Mouse (Mus musculus) frontal cortex, postnatal 14 days (tissue): Measurements from ENCODE around the gene Tpra1.

ENCODE experiments used
- DNase-seq, 2 experiments: peaks; one replicate each; pipeline ENCODE4 v3.0.0; 2022; ENCODE audit warnings: low spot score in 2 of 2

Tpra1 gene

GRCm38 (mm10) chr6:88889410-88890042 is 12.5 kb upstream of the Tpra1 start:
- DNase-seq = no peak

- DNase-seq = no peak
Measured at GRCm38 (mm10) chr6:88890832-88891231, 11.2 kb upstream of the Tpra1 start.

GRCm38 (mm10) chr6:88893559-88893958 is 8.5 kb upstream of the Tpra1 start:
- peak in 1 of 2 experiments; percentile 54 for DNase-seq

DNA sequence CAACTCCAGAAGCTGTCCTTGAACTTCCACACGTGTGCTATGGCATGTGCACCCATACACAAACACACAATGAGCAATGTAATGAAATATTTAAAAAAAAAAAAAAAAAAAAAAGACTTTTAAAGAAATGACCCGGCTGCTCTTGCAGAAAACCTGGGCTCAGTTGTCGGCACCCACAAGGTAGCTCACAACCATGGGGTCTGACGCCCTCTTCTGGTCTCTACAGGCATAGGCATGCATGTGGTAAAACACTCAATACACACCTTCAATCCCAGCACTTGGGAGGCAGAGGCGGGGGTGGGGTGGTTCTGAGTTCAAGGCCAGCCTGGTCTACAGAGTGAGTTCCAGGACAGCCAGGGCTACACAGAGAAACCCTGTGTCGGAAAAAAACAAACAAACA is 6.1 kb upstream of the Tpra1 start:
- DNase-seq = no peak

DNA sequence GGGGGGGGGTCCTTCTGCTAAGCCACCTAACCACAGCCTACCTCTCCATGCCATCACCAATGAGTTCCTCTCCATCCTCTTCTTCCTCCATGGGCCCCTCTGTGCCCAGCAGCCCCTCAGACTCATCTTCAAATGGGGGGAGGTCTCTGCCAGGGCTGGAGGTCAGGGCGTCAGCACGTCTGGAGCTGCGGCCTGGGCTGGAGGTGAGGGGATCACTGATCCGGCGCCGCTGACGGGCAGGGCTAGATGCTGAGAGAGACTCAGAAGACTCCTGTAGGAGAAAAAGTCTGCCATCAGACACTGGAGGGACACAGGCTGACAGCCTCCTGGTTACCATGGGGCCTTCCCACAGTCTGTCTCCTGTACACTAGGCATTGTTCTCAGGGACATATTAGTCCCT is 4.8 kb upstream of the Tpra1 start:
- DNase-seq = no peak

- DNase-seq = peak; percentile 87 to 90
Measured at GRCm38 (mm10) chr6:88898534-88899048, 3.5 kb upstream of the Tpra1 start, which contains the start of gene Mcm2. Gene Mcm2, minus strand, starts transcription at chr6:88898780.

DNA sequence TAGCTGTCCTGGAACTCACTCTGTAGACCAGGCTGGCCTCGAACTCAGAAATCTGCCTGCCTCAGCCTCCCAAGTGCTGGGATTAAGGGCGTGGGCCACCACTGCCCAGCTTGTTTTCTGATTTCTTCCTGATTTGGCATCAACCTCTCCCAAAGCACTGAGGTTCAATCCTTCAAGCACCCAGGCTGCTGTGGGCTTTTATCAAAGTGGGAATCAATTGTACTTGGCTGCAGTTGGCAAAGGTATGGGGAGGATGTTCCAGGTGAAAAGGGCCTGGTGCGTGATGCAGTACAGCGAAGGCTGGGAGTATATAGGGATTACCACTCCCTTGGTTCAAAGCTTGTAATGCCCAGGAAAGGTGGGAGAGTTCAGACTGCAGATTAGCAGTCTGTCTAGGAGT is 3.0 kb upstream of the Tpra1 start:
- DNase-seq = no peak

- DNase-seq = no peak
Measured at GRCm38 (mm10) chr6:88899628-88900027, 2.4 kb upstream of the Tpra1 start.

- no peak for DNase-seq
Measured at GRCm38 (mm10) chr6:88901471-88901870, 580 bp upstream of the Tpra1 start.

DNA sequence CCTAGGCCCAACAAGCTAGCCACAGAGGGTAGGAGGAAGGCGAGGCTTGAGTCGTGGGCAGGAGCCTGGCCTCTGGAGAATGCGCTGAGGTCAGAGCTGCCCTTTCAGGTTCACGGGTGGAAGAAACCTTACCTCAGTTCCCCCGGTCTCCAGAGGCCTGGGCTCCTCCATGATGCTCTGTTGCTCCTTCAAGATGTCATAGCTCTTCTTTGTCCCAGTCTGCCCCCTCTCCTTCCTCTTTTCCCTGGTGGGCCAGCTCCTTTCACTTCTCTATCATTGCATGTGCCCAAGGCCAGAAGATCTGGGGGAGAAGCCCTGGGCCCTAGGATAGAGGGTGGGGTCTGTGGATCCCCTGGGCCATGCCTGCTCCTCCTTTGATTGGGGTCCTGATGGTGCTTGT is 1.7 kb downstream of the Tpra1 start:
- DNase-seq = no peak

DNA sequence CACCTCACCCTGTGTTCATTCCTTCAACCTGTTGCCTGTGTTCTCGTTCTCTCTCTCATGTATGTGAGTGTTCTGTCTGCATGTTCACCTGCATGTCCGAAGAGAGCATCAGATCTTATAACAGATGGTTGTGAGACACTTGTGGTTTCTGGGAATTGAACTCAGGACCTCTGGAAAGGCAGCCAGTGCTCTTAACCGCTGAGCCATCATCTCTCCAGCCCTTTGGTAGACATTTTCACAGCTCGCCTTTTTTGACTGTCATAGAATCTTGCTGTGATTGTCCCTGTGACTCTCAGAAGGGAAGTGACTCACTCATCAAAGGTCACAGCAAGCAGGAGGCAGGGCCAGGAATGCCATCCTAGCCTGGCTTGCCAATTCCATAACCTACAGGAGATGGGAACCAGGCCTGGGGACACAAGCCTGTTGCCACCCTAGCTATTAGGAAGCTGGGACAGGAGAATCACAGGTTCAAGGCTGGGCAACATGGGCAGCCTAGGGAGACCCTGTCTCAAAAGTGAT is 2.5 kb downstream of the Tpra1 start:
- no peak for DNase-seq

- DNase-seq = no peak
Measured at GRCm38 (mm10) chr6:88905042-88905441, 3.0 kb downstream of the Tpra1 start.

GRCm38 (mm10) chr6:88906369-88907108 is 4.5 kb downstream of the Tpra1 start:
- no peak for DNase-seq

DNA sequence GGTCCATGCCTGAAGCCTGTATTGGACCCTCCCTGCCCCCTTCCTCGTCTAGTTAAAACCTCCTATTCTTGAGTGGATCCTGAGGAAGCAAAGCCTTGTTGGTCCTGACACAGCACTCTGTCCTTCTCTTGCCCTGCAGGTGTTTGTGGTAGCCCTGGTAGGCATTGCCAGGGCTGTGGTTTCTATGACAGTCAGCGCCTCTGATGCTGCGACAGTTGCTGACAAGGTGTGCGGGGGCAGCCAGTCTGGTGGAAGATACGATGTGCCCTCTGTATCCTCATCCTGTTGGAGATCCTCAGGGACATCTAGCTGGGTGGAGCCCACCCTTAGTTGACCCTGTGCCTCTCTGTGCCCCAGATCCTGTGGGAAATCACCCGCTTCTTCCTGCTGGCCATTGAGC is 7.1 kb downstream of the Tpra1 start:
- no peak for DNase-seq

GRCm38 (mm10) chr6:88913022-88913421 is 11.0 kb downstream of the Tpra1 start:
- no peak for DNase-seq

DNA sequence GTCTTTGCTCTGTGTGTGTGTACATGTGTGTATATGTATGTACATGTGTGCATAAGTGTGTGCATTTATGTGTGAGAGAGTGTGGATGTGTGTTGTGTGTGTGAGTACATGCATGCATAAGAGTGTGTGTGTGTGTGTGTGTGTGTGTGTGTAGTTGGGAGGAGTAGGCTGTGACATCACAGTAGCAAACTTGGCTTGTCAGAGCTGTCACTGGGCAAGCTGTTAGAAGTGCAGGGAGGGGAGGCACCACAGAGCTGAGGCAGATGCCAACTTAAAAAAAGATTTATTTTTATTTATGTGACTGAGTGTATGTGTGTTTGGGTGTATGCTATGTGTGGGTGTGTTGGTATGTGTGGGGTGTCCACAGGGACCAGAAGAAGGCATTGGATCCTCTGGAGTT is 11.4 kb downstream of the Tpra1 start:
- DNase-seq = no peak

- no peak for DNase-seq
Measured at GRCm38 (mm10) chr6:88914799-88915198, 12.7 kb downstream of the Tpra1 start.

DNA sequence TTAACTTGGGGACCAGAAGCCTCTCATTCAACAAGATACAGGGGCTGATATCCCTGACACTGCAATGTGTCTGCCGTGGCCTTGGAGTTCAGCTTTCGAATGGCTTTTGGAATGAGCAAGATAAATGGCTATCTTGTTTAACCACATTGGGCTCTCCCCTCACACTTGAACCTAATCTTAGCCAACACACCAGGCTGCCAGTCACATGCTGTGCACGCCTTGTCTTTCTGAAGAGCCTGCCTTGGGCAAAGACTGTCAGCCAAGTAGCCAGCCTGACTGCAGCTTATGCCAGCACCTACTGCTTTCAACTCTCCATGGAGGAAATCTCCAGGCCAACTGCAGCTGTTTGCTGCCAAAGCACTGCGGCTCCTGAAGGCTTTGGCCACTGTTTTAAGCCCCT is 13.5 kb downstream of the Tpra1 start:
- no peak for DNase-seq

GRCm38 (mm10) chr6:88916153-88916552 is 14.1 kb downstream of the Tpra1 start:
- DNase-seq = no peak

GRCm38 (mm10) chr6:88918802-88919201 is 16.8 kb downstream of the Tpra1 start:
- no peak for DNase-seq

- no peak for DNase-seq
Measured at GRCm38 (mm10) chr6:88924502-88925275, 22.6 kb downstream of the Tpra1 start.

DNA sequence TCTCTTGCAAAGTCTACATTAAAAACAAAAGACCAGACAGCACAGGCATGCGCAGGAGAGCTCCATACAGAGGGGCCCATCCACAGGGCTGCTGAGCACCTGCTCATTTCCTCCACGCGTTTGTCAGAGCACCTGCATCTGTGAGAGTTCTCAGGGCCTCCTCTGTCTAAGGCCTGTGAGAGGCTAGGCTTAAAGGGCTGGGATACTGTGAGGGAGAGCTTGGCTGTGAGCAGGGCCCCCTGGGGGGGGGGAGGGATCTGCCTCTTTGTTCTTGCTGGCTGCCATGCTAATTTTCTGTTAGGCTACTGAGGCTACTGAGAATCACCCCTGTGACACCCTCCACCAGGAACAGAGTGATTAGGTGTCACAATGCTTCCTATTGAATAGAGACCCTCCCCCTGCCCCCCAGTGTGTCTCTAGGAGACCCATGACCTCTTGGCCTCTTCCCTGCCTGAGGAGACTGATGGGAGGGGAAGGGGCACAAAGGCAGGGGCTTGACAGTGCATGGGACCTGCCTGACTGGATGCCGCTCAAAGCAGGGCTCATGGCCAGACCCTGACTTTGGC is 23.7 kb downstream of the Tpra1 start:
- DNase-seq = no peak
